Mouse (Mus musculus): ENCODE results near the gene Kif1c. TPM values are rescaled to one million over a fixed set of nuclear protein-coding genes. Genes with fewer than 3 reads are reported as not detected.

Gene Kif1c
- polyA plus RNA-seq, 1 experiment from 2014 or later: 2.3 TPM

DNA sequence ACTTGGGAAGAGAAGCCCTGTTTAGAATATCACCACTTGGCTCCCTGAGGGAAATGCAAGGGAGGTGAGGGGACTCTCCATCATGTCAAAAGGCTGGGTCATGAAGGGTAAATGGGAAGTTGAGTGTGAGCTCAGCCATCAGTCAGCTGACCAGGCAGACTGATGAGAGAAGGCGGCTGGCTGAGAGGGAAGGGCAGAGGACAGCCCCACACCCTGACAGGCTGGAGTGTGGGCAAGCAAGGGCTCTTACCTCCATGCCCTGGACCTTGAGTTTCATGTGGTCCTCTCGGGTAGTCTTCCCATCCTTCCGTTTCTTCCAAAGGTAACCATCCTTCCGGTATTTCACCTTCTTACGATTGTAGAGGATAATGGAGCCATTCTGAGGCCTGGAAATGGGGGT is 16.7 kb upstream of the Kif1c start:
- WGBS: 83% methylated on average over 5 of the region's 5 CpGs
- no peak overlapping the region for H3K4me2 ChIP-seq (ENCODE audit: low read depth, low read length)
- no peak for ATAC-seq
- H3K27me3 ChIP-seq (replicated peaks; ENCODE audit: control insufficient read depth, insufficient read depth, low read length): no peaks in the 10 kb centered on the region
- no peaks in the 10 kb centered on the region for H3K9me3 ChIP-seq (ENCODE audit: control insufficient read depth, low read length)
- peaks cover 26% of the 10 kb centered on the region for H3K4me1 ChIP-seq (ENCODE audit: control insufficient read depth, insufficient read depth, low read length)
- no peak overlapping the region for H3K27ac ChIP-seq (ENCODE audit: low read length)
- no peak overlapping the region for H3K4me3 ChIP-seq (ENCODE audit: low read length)
- H3K36me3 ChIP-seq (ENCODE audit: control insufficient read depth, insufficient read depth, low read length): peaks cover 3% of the 10 kb centered on the region; the same call in 1 of the 2 replicates
- H3K9ac ChIP-seq (ENCODE audit: low read depth, low read length): no peak overlapping the region

DNA sequence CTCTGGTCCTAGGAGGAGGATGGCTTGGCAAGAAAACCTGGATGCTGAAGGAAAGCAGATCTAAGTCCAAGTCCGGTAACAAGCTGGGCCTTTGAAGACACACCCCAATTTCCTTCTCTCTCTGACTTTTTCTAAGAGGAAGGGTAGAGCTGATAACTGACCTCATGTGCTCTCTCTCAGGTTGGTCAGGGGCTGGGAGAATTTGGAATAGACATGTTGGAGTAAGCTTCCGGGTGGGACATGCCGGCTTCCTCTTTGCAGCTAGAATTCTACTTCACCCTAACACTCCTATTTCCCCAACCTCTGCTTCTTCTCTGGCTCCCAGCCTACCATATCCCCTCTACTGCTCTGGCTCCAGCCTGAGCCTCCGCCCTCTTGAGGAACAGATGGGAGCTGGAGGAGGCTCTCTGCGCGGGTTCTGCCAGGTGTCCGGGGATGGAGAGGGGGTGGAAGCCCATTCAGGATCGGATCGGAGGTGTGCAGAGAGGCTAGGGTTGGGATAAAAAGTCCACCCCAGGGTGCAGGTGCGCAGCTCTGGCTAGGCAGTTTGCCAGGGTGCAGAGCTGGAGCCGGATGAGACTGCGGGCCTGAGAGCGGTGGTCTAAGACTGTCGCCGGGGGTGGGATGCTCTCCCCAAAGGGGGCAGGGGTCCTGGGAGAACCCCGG is 13.3 kb upstream of the Kif1c start:
- 3% methylated on average over 16 of the region's 16 CpGs for WGBS
- Histone ChIP-seq H3K4me3 (ENCODE audit: low read length) (peak overlapping the region; percentile 90), H3K27me3 (replicated peaks; ENCODE audit: control insufficient read depth, insufficient read depth, low read length) (no peaks in the 10 kb centered on the region), H3K9me3 (ENCODE audit: control insufficient read depth, low read length) (no peaks in the 10 kb centered on the region), H3K4me2 (ENCODE audit: low read depth, low read length) (peak overlapping the region; percentile 92), H3K27ac (ENCODE audit: low read length) (peak overlapping the region; percentile 93), H3K4me1 (ENCODE audit: control insufficient read depth, insufficient read depth, low read length) (peaks cover 36% of the 10 kb centered on the region), H3K36me3 (ENCODE audit: control insufficient read depth, insufficient read depth, low read length) (0 out of 2 replicates have a peak, but pooled peaks cover 3% of the 10 kb centered on the region), H3K9ac (ENCODE audit: low read depth, low read length) (peak overlapping the region; percentile 93)
- ATAC-seq: peak; percentile 57

GRCm38 (mm10) chr11:70687601-70688199 is 12.6 kb upstream of the Kif1c start, which contains the start of gene Camta2:
Camta2 (minus strand) TSS chr11:70688105.
- under 1% methylated on average over 47 of the region's 55 CpGs for WGBS
- peak within 1 kb of the TSS; percentile 93 for H3K9ac ChIP-seq (ENCODE audit: low read depth, low read length)
- H3K9me3 ChIP-seq (ENCODE audit: control insufficient read depth, low read length): no peaks in the 10 kb centered on the region
- H3K4me3 ChIP-seq (ENCODE audit: low read length): peak within 1 kb of the TSS; percentile 90
- H3K4me2 ChIP-seq (ENCODE audit: low read depth, low read length): peak within 1 kb of the TSS; percentile 92
- H3K4me1 ChIP-seq (ENCODE audit: control insufficient read depth, insufficient read depth, low read length): peaks cover 32% of the 10 kb centered on the region
- ATAC-seq: peak; percentile 69
- peak within 1 kb of the TSS; percentile 93 for H3K27ac ChIP-seq (ENCODE audit: low read length)
- H3K36me3 ChIP-seq (ENCODE audit: control insufficient read depth, insufficient read depth, low read length): 0 out of 2 replicates have a peak, but pooled peaks cover 3% of the 10 kb centered on the region
- no peaks in the 10 kb centered on the region for H3K27me3 ChIP-seq (replicated peaks; ENCODE audit: control insufficient read depth, insufficient read depth, low read length)

DNA sequence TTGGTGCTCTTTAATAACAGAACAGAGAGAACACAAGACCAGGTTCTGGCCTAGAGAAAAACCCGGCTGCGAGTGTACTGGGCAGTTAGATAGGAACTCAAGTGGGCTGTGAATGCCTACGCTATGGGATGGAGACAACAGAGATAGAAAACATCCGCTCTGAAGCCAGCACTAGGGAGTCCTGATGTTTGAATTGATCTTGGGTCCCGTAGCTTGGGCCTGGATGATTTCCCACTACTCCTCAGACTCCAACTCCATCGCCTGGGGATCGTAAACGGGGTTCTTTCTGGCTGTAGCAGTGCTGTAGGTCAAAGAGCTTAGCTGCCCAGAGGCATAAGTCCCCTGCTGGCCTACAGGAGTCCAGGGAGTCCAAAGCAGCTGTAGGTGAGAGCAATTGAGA is 12.0 kb upstream of the Kif1c start:
- WGBS: 19% methylated on average over 8 of the region's 8 CpGs
- Histone ChIP-seq H3K9ac (ENCODE audit: low read depth, low read length) (peak overlapping the region; percentile 93), H3K4me3 (ENCODE audit: low read length) (peak overlapping the region; percentile 90), H3K4me1 (ENCODE audit: control insufficient read depth, insufficient read depth, low read length) (peaks cover 32% of the 10 kb centered on the region), H3K27ac (ENCODE audit: low read length) (peak overlapping the region; percentile 93), H3K9me3 (ENCODE audit: control insufficient read depth, low read length) (no peaks in the 10 kb centered on the region), H3K27me3 (replicated peaks; ENCODE audit: control insufficient read depth, insufficient read depth, low read length) (no peaks in the 10 kb centered on the region), H3K4me2 (ENCODE audit: low read depth, low read length) (peak overlapping the region; percentile 92), H3K36me3 (ENCODE audit: control insufficient read depth, insufficient read depth, low read length) (no peaks in the 10 kb centered on the region)
- no peak for ATAC-seq

DNA sequence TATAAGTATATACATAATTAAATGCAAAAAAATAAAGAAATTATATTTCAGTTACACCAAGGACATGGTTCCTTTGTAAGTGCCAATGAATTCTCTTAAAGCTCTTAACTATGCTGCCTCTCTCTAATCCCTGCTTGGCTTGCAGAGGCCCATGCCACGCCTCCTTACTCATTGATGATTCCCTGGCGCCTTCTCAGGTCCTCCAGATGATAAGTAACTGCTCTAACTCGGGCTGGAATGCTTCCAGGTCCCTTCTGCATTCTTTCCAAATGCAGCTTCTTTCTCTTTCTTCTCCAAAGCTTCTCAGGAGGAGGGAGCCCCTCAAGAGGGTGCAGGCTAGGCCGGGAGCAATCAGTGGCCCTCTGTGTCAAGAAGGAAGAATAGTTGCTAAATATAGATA is 10.8 kb upstream of the Kif1c start:
- ATAC-seq: no peak
- H3K9ac ChIP-seq (ENCODE audit: low read depth, low read length): no peak overlapping the region
- peaks cover 32% of the 10 kb centered on the region for H3K4me1 ChIP-seq (ENCODE audit: control insufficient read depth, insufficient read depth, low read length)
- no peaks in the 10 kb centered on the region for H3K9me3 ChIP-seq (ENCODE audit: control insufficient read depth, low read length)
- no peak overlapping the region for H3K4me3 ChIP-seq (ENCODE audit: low read length)
- WGBS: 37% methylated on average over 4 of the region's 4 CpGs
- H3K27ac ChIP-seq (ENCODE audit: low read length): no peak overlapping the region
- H3K4me2 ChIP-seq (ENCODE audit: low read depth, low read length): no peak overlapping the region
- no peaks in the 10 kb centered on the region for H3K36me3 ChIP-seq (ENCODE audit: control insufficient read depth, insufficient read depth, low read length)
- no peaks in the 10 kb centered on the region for H3K27me3 ChIP-seq (replicated peaks; ENCODE audit: control insufficient read depth, insufficient read depth, low read length)

DNA sequence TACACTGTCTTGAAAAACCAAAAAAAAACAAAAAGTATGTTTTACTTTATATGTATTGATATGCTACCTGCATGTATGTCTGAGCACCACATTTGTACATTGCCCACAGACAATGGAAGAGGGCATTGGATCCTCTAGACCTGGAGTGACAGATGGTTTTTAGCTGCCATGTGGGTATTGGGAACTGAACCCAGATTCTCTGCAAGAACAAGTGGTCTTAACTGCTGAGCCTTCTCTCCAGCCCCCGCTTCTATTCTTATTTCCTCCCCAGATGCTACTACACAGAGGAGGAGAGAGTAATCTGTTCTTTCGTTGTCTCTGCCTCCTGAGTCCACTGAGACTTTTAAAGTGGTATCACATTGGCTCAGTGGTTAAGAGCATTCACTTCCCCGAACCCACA is 6.8 kb upstream of the Kif1c start:
- WGBS: 79% methylated on average over 3 of the region's 3 CpGs
- ATAC-seq: no peak
- no peak overlapping the region for H3K9ac ChIP-seq (ENCODE audit: low read depth, low read length)

DNA sequence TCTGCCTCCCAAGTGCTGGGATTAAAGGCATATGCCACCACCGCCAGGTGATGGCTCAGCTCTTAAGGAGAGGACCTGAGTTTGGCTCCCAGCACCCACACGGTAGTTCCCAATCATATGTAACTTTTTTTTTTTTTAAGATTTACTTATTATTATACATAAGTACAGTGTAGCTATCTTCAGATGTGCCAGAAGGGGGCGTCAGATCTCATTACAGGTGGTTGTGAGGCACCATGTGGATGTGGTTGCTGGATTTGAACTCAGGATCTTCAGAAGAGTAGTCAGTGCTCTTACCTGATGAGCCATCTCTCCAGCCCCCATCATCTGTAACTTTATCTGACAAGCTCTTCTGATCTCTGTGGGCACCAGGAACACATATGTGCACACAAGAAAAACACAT is 3.0 kb upstream of the Kif1c start:
- 72% methylated on average over 3 of the region's 3 CpGs for WGBS
- H3K4me3 ChIP-seq (ENCODE audit: low read length): no peak overlapping the region
- no peaks in the 10 kb centered on the region for H3K27me3 ChIP-seq (replicated peaks; ENCODE audit: control insufficient read depth, insufficient read depth, low read length)
- no peaks in the 10 kb centered on the region for H3K36me3 ChIP-seq (ENCODE audit: control insufficient read depth, insufficient read depth, low read length)
- no peaks in the 10 kb centered on the region for H3K9me3 ChIP-seq (ENCODE audit: control insufficient read depth, low read length)
- no peak overlapping the region for H3K27ac ChIP-seq (ENCODE audit: low read length)
- no peak for ATAC-seq
- no peak overlapping the region for H3K4me2 ChIP-seq (ENCODE audit: low read depth, low read length)
- no peak overlapping the region for H3K9ac ChIP-seq (ENCODE audit: low read depth, low read length)
- H3K4me1 ChIP-seq (ENCODE audit: control insufficient read depth, insufficient read depth, low read length): peaks cover 14% of the 10 kb centered on the region

More for the DNA sequence above, 6.8 kb upstream of the Kif1c start:
- H3K4me2 ChIP-seq (ENCODE audit: low read depth, low read length): no peak overlapping the region
- H3K9me3 ChIP-seq (ENCODE audit: control insufficient read depth, low read length): no peaks in the 10 kb centered on the region
- no peaks in the 10 kb centered on the region for H3K36me3 ChIP-seq (ENCODE audit: control insufficient read depth, insufficient read depth, low read length)
- no peak overlapping the region for H3K4me3 ChIP-seq (ENCODE audit: low read length)
- H3K27me3 ChIP-seq (replicated peaks; ENCODE audit: control insufficient read depth, insufficient read depth, low read length): no peaks in the 10 kb centered on the region
- H3K27ac ChIP-seq (ENCODE audit: low read length): no peak overlapping the region
- peaks cover 12% of the 10 kb centered on the region for H3K4me1 ChIP-seq (ENCODE audit: control insufficient read depth, insufficient read depth, low read length)

DNA sequence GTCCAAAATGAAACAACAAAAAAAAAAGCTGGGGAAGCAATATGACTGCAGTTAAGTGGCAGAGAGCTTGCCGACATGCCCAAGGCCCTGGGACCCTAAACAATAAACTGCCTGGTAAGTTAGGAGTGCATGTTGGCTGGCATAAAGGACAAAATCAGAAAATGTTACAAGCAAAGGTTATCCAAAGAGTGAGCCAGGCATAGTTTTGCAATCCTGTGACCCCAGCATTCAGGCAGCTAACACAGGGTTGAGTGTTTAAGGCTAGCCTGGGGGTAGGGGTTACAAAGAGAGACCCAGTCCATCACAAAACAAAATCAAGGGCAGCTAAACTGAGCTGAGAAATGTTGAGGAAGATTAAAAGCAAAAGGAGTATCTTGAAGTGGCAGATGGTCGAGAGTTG is 1.3 kb upstream of the Kif1c start:
- Histone ChIP-seq H3K27me3 (replicated peaks; ENCODE audit: control insufficient read depth, insufficient read depth, low read length) (no peaks in the 10 kb centered on the region), H3K27ac (ENCODE audit: low read length) (no peak overlapping the region), H3K9me3 (ENCODE audit: control insufficient read depth, low read length) (no peaks in the 10 kb centered on the region), H3K4me3 (ENCODE audit: low read length) (no peak overlapping the region), H3K36me3 (ENCODE audit: control insufficient read depth, insufficient read depth, low read length) (no peaks in the 10 kb centered on the region), H3K4me1 (ENCODE audit: control insufficient read depth, insufficient read depth, low read length) (peaks cover 19% of the 10 kb centered on the region), H3K9ac (ENCODE audit: low read depth, low read length) (no peak overlapping the region), H3K4me2 (ENCODE audit: low read depth, low read length) (no peak overlapping the region)
- 86% methylated on average over 2 of the region's 2 CpGs for WGBS
- no peak for ATAC-seq

GRCm38 (mm10) chr11:70700613-70701012 is 265 bp downstream of the Kif1c start:
- ATAC-seq: peak; percentile 74
- Histone ChIP-seq H3K27me3 (replicated peaks; ENCODE audit: control insufficient read depth, insufficient read depth, low read length) (no peaks in the 10 kb centered on the region), H3K4me1 (ENCODE audit: control insufficient read depth, insufficient read depth, low read length) (peaks cover 19% of the 10 kb centered on the region), H3K9ac (ENCODE audit: low read depth, low read length) (peak overlapping the region; percentile 95), H3K9me3 (ENCODE audit: control insufficient read depth, low read length) (no peaks in the 10 kb centered on the region), H3K36me3 (ENCODE audit: control insufficient read depth, insufficient read depth, low read length) (peaks cover 2% of the 10 kb centered on the region), H3K4me3 (ENCODE audit: low read length) (peak overlapping the region; percentile 85), H3K4me2 (ENCODE audit: low read depth, low read length) (peak overlapping the region; percentile 93), H3K27ac (ENCODE audit: low read length) (peak overlapping the region; percentile 98)
- under 1% methylated on average over 34 of the region's 34 CpGs for WGBS
